Mouse (Mus musculus) ES-Bruce4 (cell line): ENCODE measurements around the gene Polr1d.

ENCODE experiments used
- CTCF ChIP-seq: IDR thresholded peaks from one replicate; pipeline ENCODE4 v1.8.1; 2011; ENCODE audit warnings: low read depth, low read length
- EP300 ChIP-seq: IDR thresholded peaks from 2 replicates; pipeline ENCODE4 v1.6.1; 2011; ENCODE audit warnings: low read depth, low read length; ENCODE audit not compliant: insufficient read depth
- POLR2A ChIP-seq: IDR thresholded peaks from one replicate; pipeline ENCODE4 v1.8.1; 2011; ENCODE audit warnings: low read length; ENCODE audit not compliant: insufficient read depth

DNA sequence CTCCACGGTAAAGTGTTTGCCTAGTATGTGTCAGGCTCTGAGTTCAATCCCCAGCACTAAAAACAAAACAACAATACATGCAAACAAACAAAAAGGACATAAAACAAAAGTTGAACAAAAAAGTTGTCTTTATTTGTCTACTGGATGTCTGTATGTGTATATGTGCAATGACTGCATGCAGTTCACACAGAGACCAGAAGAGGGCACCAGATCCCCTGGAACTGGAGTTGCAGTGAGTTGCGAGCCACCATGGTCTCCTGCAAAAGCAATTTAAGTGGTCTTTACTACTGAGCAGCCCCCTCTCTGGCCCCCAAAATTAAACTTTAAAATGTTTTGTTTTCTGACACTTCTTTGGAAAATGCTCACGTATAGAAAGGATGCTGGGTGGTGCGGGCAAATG is 44.3 kb downstream of the Polr1d start:
- TF ChIP-seq CTCF: peak; percentile 43
- no peak for TF ChIP-seq EP300
- no peak for TF ChIP-seq POLR2A
